Mouse (Mus musculus): Measurements from ENCODE around the gene Pitx2.

Pitx2 gene

DNA sequence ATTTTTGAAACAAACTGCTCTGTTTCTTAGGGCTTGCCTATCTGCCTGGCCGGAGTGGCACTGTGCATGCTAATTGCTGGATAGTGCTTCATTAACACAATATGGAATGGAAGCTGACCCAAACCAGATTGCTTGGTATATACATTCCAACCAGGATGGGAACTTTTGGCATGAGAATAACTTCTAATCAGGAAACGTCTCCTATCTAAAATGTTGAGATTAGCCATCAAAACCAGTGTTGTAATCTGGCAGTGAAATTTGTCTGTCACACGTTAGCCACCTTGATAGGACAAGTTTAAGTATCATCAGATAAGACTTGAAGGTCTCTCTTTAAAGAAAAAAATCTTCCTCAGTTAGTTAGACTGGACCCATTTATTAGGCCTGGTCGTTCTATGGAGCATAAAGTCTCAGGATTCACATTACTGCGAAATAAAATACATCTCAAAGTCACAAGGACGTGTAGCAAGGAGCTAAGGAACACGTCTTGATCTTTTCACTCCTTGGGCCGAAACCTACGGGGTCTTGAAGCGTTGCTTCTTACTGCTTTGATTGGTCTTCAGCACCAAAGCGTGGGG, 2.1 kb downstream of the Pitx2 start:
- DNase-seq (ENCODE audit: extremely low spot score, low spot score) = peak; percentile 20

DNA sequence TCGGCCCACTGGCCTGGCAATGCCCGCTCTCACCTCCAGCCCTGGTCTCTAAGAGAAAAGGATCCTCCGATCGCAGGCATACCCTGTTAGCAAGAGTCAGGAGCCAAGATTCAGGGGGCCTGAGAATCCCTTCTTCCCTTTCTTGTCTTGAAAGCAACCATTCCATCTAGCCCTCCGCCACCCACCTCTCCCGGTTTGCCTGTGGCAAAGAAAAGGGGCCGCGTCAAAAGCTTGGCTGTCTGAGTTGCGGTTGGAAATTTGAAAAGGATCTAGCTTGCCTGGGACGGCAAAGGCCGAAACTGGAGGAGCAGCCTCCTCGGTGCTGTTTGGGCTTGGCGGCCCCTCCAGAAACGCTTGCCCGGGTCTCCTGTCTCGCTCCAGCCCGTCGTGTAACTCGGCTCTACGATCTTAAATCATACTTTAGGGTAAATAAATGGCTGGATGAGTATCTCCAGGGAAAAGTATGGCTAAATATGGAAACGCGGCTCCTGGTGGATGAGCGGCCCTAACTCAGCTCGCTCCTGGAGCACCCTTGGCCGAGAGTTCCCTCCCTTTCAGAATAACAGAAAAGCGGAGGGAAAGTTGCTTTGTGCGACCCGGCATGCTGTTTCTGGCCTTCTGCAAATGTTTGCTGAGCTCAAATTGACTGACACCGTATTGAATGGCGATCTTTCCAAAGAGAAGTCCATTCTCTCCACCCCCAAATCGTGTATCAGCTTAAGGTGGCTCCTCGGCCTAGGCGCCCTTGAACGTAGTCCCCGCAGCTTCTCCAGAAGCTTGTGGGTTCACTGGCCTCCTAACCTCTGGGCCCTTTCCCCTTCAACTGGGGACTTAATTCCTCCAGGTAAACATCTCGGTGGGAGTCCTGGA, 3.4 kb downstream of the Pitx2 start:
- DNase-seq (ENCODE audit: extremely low spot score, low spot score) = peak; percentile 66

DNA sequence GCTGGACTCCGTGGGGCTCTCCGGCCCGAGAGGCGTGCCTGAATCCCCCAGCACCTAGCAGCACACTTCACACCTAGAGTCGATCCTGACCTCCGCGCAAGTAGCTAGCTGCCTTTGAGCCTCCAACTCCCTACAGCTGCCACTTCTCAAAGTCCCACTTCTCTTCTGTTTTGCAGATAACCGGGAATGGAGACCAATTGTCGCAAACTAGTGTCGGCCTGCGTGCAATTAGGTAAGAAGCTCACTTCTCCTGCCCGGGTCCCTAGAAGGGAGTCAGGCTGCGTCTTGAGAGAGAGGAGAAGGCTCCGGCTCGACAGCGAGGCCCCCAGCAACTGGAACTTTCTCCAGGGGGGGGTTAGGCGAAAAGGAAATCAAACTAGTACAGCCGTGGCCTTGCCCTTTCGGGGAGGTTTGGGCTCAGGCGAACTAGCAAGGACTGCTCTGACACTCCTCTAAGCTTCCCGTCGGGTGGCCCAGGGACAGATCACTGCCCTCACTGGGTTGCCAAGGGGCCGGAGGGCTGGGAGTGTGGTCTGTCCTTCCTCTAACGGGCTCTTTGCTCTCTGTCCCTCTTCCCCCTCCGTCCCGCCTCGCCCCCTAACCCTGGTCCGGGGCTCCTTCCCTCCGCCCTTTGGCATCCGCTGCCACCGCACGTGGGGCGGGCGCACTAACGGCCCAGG, 4.2 kb downstream of the Pitx2 start:
- peak; percentile 81 for DNase-seq (ENCODE audit: extremely low spot score, low spot score)

- peak; percentile 90 for DNase-seq (ENCODE audit: extremely low spot score, low spot score)
Observed at GRCm38 (mm10) chr3:129204441-129205313, 5.0 kb downstream of the Pitx2 start.

- peak; percentile 44 for DNase-seq (ENCODE audit: extremely low spot score, low spot score)
Observed at GRCm38 (mm10) chr3:129205481-129206175, 6.0 kb downstream of the Pitx2 start.

GRCm38 (mm10) chr3:129206776-129207175, 7.1 kb downstream of the Pitx2 start:
- DNase-seq (ENCODE audit: extremely low spot score, low spot score) = peak; percentile 49

DNA sequence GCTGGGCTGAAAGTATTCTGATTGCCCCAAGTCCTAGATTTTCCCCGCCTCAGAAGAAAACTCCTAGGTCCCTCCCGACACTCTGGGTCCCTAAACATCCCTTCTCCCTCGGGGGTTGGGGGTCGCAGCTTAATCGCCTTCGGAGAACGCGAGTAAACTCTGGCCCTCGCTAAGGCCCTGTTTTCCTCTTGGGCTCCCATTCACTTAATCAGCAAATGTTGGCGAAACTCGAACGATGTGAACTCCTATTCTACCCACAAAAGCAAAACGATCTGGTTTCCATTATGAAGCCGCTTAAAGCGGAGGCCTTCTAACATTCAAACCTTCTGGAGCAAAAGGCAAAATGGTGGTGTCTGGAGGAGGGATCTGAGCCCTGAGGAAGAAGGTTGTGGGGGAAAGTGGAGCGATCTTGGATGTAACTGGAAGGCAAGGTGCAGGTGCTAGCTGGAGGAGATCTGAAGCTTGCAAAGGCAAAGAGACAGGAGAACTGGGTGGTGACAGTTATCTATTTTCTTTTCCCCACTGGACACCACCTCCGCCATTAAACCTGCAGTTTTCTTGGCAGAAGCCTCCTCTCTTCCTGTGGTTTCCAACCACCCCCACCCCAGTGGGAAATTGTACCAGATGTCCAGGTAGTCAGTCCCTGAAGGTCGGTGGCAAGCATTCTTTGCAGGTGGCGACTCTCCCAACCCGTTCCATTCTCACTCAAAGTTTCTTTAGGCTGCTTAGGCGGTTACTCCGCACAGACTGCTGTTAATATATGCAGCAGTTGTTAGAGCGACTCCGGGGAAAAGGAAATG, 7.8 kb downstream of the Pitx2 start:
- DNase-seq (ENCODE audit: extremely low spot score, low spot score) = peak; percentile 55

GRCm38 (mm10) chr3:129208031-129208380, 8.3 kb downstream of the Pitx2 start:
- no peak for DNase-seq (ENCODE audit: extremely low spot score, low spot score)

DNA sequence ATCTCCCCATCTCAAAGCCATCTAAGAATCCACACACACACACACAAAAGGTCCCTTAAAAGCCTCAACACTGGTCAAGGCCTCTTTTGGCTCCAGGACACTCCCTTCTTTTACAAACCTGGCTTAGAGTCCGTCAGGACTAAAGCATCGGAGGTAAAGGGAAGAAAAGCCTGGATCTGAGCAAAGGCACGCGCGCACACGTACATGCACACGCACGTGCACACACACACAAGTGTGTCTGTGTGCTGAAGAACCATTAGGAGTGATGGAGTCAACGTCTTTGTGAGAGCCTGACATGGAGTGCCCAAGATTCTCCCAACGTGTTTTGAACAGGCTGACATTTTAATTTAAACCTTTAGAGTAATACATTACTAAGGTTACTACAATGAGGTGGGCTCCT, 8.7 kb downstream of the Pitx2 start:
- DNase-seq (ENCODE audit: extremely low spot score, low spot score) = no peak

DNA sequence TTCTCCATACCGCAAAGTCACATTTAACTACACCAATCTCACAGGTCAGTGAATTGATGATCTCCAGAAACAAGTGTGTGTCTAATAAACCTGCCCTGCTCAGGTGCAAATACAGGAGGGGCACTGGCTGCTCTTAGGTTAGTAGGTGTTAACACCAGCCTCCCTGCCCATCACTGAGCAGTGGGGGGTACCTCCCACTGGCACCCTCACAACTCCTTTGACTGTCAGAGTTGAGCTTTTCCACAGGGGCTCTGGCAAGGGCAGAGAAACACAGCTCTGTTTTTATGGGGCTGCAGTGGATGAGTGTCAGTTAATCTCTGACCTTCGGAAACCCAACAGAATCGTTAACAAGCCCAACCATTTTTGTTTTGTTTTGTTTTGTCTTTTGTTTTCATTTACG, 9.6 kb downstream of the Pitx2 start:
- peak; percentile 32 for DNase-seq (ENCODE audit: extremely low spot score, low spot score)

- peak; percentile 49 for DNase-seq (ENCODE audit: extremely low spot score, low spot score)
Observed at GRCm38 (mm10) chr3:129209771-129210170, 10.1 kb downstream of the Pitx2 start.

GRCm38 (mm10) chr3:129212038-129212645, 12.5 kb downstream of the Pitx2 start:
- no peak for DNase-seq (ENCODE audit: extremely low spot score, low spot score)

DNA sequence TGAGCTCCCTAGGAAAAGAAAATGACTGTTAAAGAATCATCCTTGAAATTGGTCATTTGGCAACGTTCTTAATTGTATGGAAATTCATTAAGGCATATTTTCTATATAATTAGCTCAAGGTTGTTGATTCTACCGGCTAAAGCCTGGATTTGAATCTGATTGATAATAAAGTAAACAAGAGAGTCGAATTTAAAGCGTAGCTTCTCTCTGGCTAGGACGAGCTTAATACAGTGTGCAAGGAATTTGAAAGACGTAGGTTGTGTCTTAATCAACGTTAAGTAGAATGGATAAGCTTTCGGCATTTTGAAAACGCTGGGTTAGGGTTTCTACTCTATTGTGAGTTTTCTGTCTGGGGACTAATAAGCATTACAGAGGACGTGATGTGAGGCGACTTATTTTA, 13.1 kb downstream of the Pitx2 start:
- no peak for DNase-seq (ENCODE audit: extremely low spot score, low spot score)

DNA sequence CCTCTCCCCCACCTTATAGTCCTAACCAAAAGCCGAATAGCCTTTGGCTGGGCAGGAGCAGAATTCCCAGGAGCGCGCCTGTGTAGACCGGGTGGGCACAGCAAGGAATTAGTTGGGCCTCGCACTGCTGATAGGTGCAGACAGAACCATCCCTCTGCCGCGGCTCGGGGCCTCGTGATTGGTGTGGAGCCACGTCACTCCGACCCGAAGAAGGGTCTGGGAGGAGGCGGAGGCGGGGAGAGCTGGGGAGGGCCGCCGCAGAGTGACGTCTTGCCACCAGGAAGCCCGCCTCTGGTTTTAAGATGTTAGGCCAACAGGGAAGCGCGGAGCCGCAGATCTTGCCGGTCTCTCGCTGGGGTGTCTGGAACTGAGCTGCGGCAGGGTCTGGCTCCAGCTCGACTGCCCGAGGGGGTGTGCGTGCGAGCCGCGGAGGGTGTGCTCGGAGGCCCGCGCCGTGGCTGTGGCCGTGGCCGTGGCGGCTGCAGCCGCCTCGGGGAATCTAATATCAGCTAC, 14.0 kb downstream of the Pitx2 start:
- peak; percentile 93 for DNase-seq (ENCODE audit: extremely low spot score, low spot score)

GRCm38 (mm10) chr3:129214146-129214665, 14.5 kb downstream of the Pitx2 start:
- peak; percentile 71 for DNase-seq (ENCODE audit: extremely low spot score, low spot score)

- peak; percentile 73 for DNase-seq (ENCODE audit: extremely low spot score, low spot score)
Observed at GRCm38 (mm10) chr3:129214666-129215161, 15.0 kb downstream of the Pitx2 start.

- peak; percentile 65 for DNase-seq (ENCODE audit: extremely low spot score, low spot score)
Observed at GRCm38 (mm10) chr3:129215241-129215750, 15.6 kb downstream of the Pitx2 start.

DNA sequence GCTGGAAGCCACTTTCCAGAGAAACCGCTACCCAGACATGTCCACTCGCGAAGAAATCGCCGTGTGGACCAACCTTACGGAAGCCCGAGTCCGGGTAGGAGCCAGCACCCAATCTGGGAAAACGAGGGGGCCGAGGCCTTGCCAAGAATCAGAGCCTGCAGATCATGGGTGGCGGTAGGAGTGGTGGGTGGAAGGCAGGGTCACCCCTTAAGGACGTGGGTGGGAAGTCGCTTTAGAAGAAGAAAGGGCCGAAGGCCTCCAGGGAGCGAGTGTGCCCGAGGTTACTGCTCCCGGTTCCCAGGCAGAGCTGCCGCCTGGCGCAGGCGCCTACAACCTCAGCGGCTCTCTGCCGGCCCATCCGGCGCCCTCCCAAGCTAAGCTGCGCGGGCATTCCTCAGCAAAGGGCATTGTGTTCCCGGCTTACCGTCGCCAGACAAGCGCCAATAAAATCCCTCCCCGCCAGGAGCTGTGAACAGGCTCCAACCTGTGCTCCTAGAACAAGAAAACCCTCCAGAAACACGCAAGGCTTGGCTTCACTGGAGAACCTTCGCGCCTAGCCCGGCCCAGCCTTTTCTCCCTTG, 16.2 kb downstream of the Pitx2 start:
- DNase-seq (ENCODE audit: extremely low spot score, low spot score) = peak; percentile 84

All from neural tube, embryonic 10.5 days (tissue).